Mouse (Mus musculus): ENCODE data around the gene Rtl6. TPM values are rescaled to one million over a fixed set of nuclear protein-coding genes. Genes with fewer than 3 reads are reported as not detected.

The Rtl6 gene
- 3.1 and 3.3 TPM in 2 replicates for total RNA-seq (2012; rRNA removed)

GRCm38 (mm10) chr15:84557189-84557921, at the start of gene Rtl6:
Gene Rtl6, minus strand, starts transcription at chr15:84557823.
- peaks cover 0 to 4% of the 10 kb centered on the region in 2 experiments; a peak in 2 of 4 replicates for H3K4me1 ChIP-seq (ENCODE audit: control insufficient read depth in 2 of 2, insufficient read depth in 2 of 2, low read length in 2 of 2, poor library complexity in 1 of 2)

DNA sequence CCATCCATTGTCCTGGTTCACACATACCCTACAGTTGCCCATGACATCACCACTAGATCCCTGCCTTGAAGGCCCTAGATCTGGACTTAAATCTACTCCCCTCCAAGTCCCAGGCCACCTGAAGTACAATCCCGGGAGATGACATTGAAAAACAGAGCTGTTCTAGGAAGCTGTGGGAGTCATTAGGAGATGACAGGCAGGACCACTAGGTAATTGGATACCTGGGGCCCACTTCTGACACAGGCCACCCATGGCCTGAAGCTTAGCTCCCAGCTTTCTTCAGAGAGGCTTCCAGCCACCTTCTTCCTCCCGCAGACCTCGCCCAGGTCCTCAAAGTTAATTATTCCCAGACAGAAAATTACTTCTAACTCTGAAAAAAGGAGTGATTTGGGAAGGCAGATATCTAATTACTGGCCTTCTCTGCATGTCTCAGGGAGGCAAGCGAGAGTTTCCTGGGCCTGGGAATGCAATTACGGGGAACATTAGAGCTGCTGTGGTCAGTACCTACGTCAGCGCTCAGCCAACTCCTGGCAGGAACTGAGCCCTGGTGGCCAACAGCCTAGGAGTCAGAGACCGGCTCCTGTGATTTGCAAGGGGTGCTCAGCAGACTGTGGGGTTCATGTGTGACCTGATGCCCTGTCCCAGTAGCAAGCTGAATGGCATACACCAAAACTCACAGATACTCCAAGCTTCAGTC, 45.8 kb upstream of the Rtl6 start:
- H3K9ac ChIP-seq (ENCODE audit: insufficient read depth, low read depth, low read length, poor library complexity, severe bottlenecking), result no peak overlapping the region
- H3K4me3 ChIP-seq (ENCODE audit: insufficient read depth in 1 of 2, low read depth in 1 of 2, low read length in 2 of 2, poor library complexity in 1 of 2, severe bottlenecking in 1 of 2), result no peak overlapping the region
- TF ChIP-seq CHD2 (IDR thresholded peaks at IDR 0.05; ENCODE audit: low read depth, low read length), result no peak
- TF ChIP-seq HCFC1 (IDR thresholded peaks at IDR 0.05; ENCODE audit: borderline replicate concordance, insufficient read depth, low read length), result no peak
- TF ChIP-seq ZC3H11A (IDR thresholded peaks at IDR 0.05; ENCODE audit: borderline replicate concordance, low read depth, low read length), result no peak
- TF ChIP-seq ZNF384 (IDR thresholded peaks at IDR 0.05; ENCODE audit: low read depth, low read length), result no peak
- no peak for TF ChIP-seq MAFK (IDR thresholded peaks at IDR 0.05; ENCODE audit: insufficient read depth, low read depth, low read length)
- in situ Hi-C loops (cut with MboI; ENCODE audit: low sequenced_read_pairs in 2 of 2, unreplicated experiment in 2 of 2), result loop anchor here in 1 of 2 experiments (25.0 kb wide), 1 partner anchor 341 kb away; no protein-coding TSS in a partner anchor
- H3K27ac ChIP-seq (ENCODE audit: insufficient read depth, low read depth, low read length, poor library complexity, severe bottlenecking), result no peak overlapping the region
- DNase-seq (ENCODE audit: low read depth, low spot score), result no peak
- no peaks in the 10 kb centered on the region for H3K4me1 ChIP-seq (ENCODE audit: control insufficient read depth in 2 of 2, insufficient read depth in 2 of 2, low read length in 2 of 2, poor library complexity in 1 of 2)
- no peaks in the 10 kb centered on the region for H3K9me3 ChIP-seq (ENCODE audit: control insufficient read depth, insufficient read depth, low read depth, low read length)
- H3K36me3 ChIP-seq (ENCODE audit: control insufficient read depth, insufficient read depth, low read length, poor library complexity, severe bottlenecking), result no peaks in the 10 kb centered on the region

More at GRCm38 (mm10) chr15:84557189-84557921, at the start of gene Rtl6:
- in situ Hi-C loops (cut with MboI; ENCODE audit: low sequenced_read_pairs in 2 of 2, unreplicated experiment in 2 of 2), result no loop called here
- Histone ChIP-seq H3K9me3 (ENCODE audit: control insufficient read depth, insufficient read depth, low read depth, low read length) (no peaks in the 10 kb centered on the region), H3K27ac (ENCODE audit: insufficient read depth, low read depth, low read length, poor library complexity, severe bottlenecking) (no peak within 1 kb of the TSS), H3K9ac (ENCODE audit: insufficient read depth, low read depth, low read length, poor library complexity, severe bottlenecking) (peak within 1 kb of the TSS; percentile 63), H3K36me3 (ENCODE audit: control insufficient read depth, insufficient read depth, low read length, poor library complexity, severe bottlenecking) (peaks cover 4% of the 10 kb centered on the region; the same call in 1 of the 2 replicates), H3K4me3 (ENCODE audit: insufficient read depth in 1 of 2, low read depth in 1 of 2, low read length in 2 of 2, poor library complexity in 1 of 2, severe bottlenecking in 1 of 2) (peak within 1 kb of the TSS; percentile 64 to 80)
- DNase-seq (ENCODE audit: low read depth, low spot score), result peak; percentile 69
- TF ChIP-seq HCFC1 (IDR thresholded peaks at IDR 0.05; ENCODE audit: borderline replicate concordance, insufficient read depth, low read length) (no peak), ZNF384 (IDR thresholded peaks at IDR 0.05; ENCODE audit: low read depth, low read length) (no peak), MAFK (IDR thresholded peaks at IDR 0.05; ENCODE audit: insufficient read depth, low read depth, low read length) (no peak), ZC3H11A (IDR thresholded peaks at IDR 0.05; ENCODE audit: borderline replicate concordance, low read depth, low read length) (no peak), CHD2 (IDR thresholded peaks at IDR 0.05; ENCODE audit: low read depth, low read length) (no peak)

GRCm38 (mm10) chr15:84600977-84601595, 43.5 kb upstream of the Rtl6 start:
- Histone ChIP-seq H3K4me1 (ENCODE audit: control insufficient read depth in 2 of 2, insufficient read depth in 2 of 2, low read length in 2 of 2, poor library complexity in 1 of 2) (no peaks in the 10 kb centered on the region), H3K9ac (ENCODE audit: insufficient read depth, low read depth, low read length, poor library complexity, severe bottlenecking) (no peak overlapping the region), H3K9me3 (ENCODE audit: control insufficient read depth, insufficient read depth, low read depth, low read length) (no peaks in the 10 kb centered on the region), H3K36me3 (ENCODE audit: control insufficient read depth, insufficient read depth, low read length, poor library complexity, severe bottlenecking) (no peaks in the 10 kb centered on the region), H3K4me3 (ENCODE audit: insufficient read depth in 1 of 2, low read depth in 1 of 2, low read length in 2 of 2, poor library complexity in 1 of 2, severe bottlenecking in 1 of 2) (no peak overlapping the region), H3K27ac (ENCODE audit: insufficient read depth, low read depth, low read length, poor library complexity, severe bottlenecking) (no peak overlapping the region)
- in situ Hi-C loops (cut with MboI; ENCODE audit: low sequenced_read_pairs in 2 of 2, unreplicated experiment in 2 of 2), result loop anchor here in 1 of 2 experiments (25.0 kb wide), 1 partner anchor 339 kb away; no protein-coding TSS in a partner anchor
- DNase-seq (ENCODE audit: low read depth, low spot score), result no peak
- no peak for TF ChIP-seq ZC3H11A (IDR thresholded peaks at IDR 0.05; ENCODE audit: borderline replicate concordance, low read depth, low read length)
- TF ChIP-seq ZNF384 (IDR thresholded peaks at IDR 0.05; ENCODE audit: low read depth, low read length), result peak; percentile 73

GRCm38 (mm10) chr15:84598911-84599310, 41.3 kb upstream of the Rtl6 start:
- H3K27ac ChIP-seq (ENCODE audit: insufficient read depth, low read depth, low read length, poor library complexity, severe bottlenecking), result no peak overlapping the region
- no peak for DNase-seq (ENCODE audit: low read depth, low spot score)
- no peak overlapping the region for H3K4me3 ChIP-seq (ENCODE audit: insufficient read depth in 1 of 2, low read depth in 1 of 2, low read length in 2 of 2, poor library complexity in 1 of 2, severe bottlenecking in 1 of 2)
- H3K9ac ChIP-seq (ENCODE audit: insufficient read depth, low read depth, low read length, poor library complexity, severe bottlenecking), result no peak overlapping the region
- in situ Hi-C loops (cut with MboI; ENCODE audit: low sequenced_read_pairs in 2 of 2, unreplicated experiment in 2 of 2), result no loop called here
- H3K4me1 ChIP-seq (ENCODE audit: control insufficient read depth in 2 of 2, insufficient read depth in 2 of 2, low read length in 2 of 2, poor library complexity in 1 of 2), result no peaks in the 10 kb centered on the region
- H3K9me3 ChIP-seq (ENCODE audit: control insufficient read depth, insufficient read depth, low read depth, low read length), result no peaks in the 10 kb centered on the region
- no peaks in the 10 kb centered on the region for H3K36me3 ChIP-seq (ENCODE audit: control insufficient read depth, insufficient read depth, low read length, poor library complexity, severe bottlenecking)
- TF ChIP-seq ZC3H11A (IDR thresholded peaks at IDR 0.05; ENCODE audit: borderline replicate concordance, low read depth, low read length) (no peak), CHD2 (IDR thresholded peaks at IDR 0.05; ENCODE audit: low read depth, low read length) (no peak), HCFC1 (IDR thresholded peaks at IDR 0.05; ENCODE audit: borderline replicate concordance, insufficient read depth, low read length) (no peak), ZNF384 (IDR thresholded peaks at IDR 0.05; ENCODE audit: low read depth, low read length) (no peak), MAFK (IDR thresholded peaks at IDR 0.05; ENCODE audit: insufficient read depth, low read depth, low read length) (no peak)
